Comparison of ENCODE assay signal across 16 mouse cellular contexts in the genomic region with DNA sequence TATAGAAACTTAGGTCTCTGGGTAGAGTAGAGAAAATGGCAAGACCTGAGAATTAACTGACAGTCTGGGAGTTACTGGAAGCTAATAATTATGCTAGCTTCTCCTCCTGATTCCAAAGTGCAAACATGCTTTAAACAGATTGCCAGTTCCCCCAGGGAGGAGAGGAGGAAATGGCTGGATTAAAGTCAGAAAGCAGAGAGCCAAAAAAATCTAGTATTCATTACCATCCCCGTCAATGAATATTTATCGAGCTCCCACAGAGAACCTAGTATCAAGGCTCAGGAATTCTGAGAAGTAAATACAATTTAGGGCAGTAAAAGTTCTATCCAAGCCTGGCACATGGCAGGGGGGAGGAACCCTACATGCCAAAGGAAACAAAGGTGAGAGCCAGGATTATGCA. TPM values are rescaled to one million over a fixed set of nuclear protein-coding genes. Genes with fewer than 3 reads are reported as not detected.
DNase-seq lines count a peak whose midpoint lies in the region; ATAC-seq lines count a peak whose summit lies in the region.
"Had no signal": no experiment of that assay in that cellular context is flagged by ENCODE, and none has a peak within 500 bp of the region (broad histone marks: within the 10 kb centered on the region; RNA-seq: fewer than 3 reads in every experiment).

No protein-coding gene starts in this region.

- H3K4me3 ChIP-seq in kidney, embryonic 16.5 days (ENCODE audit: low read length) = no peak overlapping the region
- H3K4me3 ChIP-seq: heart, embryonic 15.5 days; liver, embryonic 12.5 days; neural tube, embryonic 12.5 days had no signal

- DNase-seq in cerebellum, adult 9-10 months = peak; percentile 1
- no peak for DNase-seq in cerebellum, postnatal 36 days
- peak; percentile 37 for DNase-seq in kidney, adult 11 months
- peak; percentile 24 for DNase-seq in R1 (ENCODE audit: low read depth, low spot score)
- DNase-seq in kidney, postnatal 25 days = peak; percentile 9 to 36
- no peak for DNase-seq in right cerebral cortex, postnatal 14 days
- DNase-seq: adrenal gland, postnatal 25 days; cerebellum, adult 11 months; gastrocnemius, postnatal 36 days had no signal

- no peaks in the 10 kb centered on the region for H3K4me1 ChIP-seq in kidney, embryonic 16.5 days (ENCODE audit: insufficient read depth, low read length)
- H3K4me1 ChIP-seq: heart, embryonic 15.5 days; liver, embryonic 12.5 days; neural tube, embryonic 12.5 days had no signal

- H3K9ac ChIP-seq in kidney, embryonic 16.5 days (replicated peaks; ENCODE audit: low read length) = no peak overlapping the region
- H3K9ac ChIP-seq: heart, embryonic 15.5 days; liver, embryonic 12.5 days; neural tube, embryonic 12.5 days had no signal

- H3K36me3 ChIP-seq in kidney, embryonic 16.5 days (ENCODE audit: insufficient read depth, low read length) = no peaks in the 10 kb centered on the region
- H3K36me3 ChIP-seq: heart, embryonic 15.5 days; liver, embryonic 12.5 days; neural tube, embryonic 12.5 days had no signal

- 20% methylated on average over 2 of the region's 2 CpGs for WGBS in kidney, embryonic 16.5 days

- no peak for ATAC-seq in kidney, embryonic 16.5 days (ENCODE audit: low FRiP score, low TSS enrichment)
- ATAC-seq in granulocyte monocyte progenitor cell, adult 5-6 weeks (replicated peaks; ENCODE audit: poor library complexity, severe bottlenecking) = no peak
- ATAC-seq: liver, embryonic 12.5 days; lung, postnatal 0 days; Patski had no signal

- H3K9me3 ChIP-seq in kidney, embryonic 16.5 days (ENCODE audit: low read length) = no peaks in the 10 kb centered on the region
- H3K9me3 ChIP-seq: heart, embryonic 15.5 days; liver, embryonic 12.5 days; neural tube, embryonic 12.5 days had no signal

- no peak overlapping the region for H3K4me2 ChIP-seq in kidney, embryonic 16.5 days (replicated peaks; ENCODE audit: low read depth, low read length)
- H3K4me2 ChIP-seq: heart, embryonic 15.5 days; liver, embryonic 12.5 days; neural tube, embryonic 12.5 days had no signal

- H3K27me3 ChIP-seq in kidney, embryonic 16.5 days (ENCODE audit: insufficient read depth, low read length) = no peaks in the 10 kb centered on the region
- H3K27me3 ChIP-seq: heart, embryonic 15.5 days; liver, embryonic 12.5 days; neural tube, embryonic 12.5 days; Patski had no signal

- no peak overlapping the region for H3K27ac ChIP-seq in kidney, embryonic 16.5 days (ENCODE audit: low read length)
- H3K27ac ChIP-seq: heart, embryonic 15.5 days; liver, embryonic 12.5 days; neural tube, embryonic 12.5 days had no signal

RNA-seq across cellular contexts. Expression of a gene that starts 29.4 kb away (rescaled TPM):
- 0.10 and 0.14 TPM in 2 replicates for polyA plus RNA-seq in kidney, embryonic 16.5 days (2015; fragmentation: Nextera tagmentation; extraction: Ambion mirVana)
- 0.60 TPM in 1 of 2 replicates, not detected in the other for total RNA-seq in granulocyte monocyte progenitor cell, adult 5-6 weeks (2014; fragmentation: Nextera tagmentation)
- not detected in 2 replicates for total RNA-seq in granulocyte monocyte progenitor cell, adult 5-6 weeks (2017)

Comparison
In these comparisons a context has a peak if more than half of its experiments do, and no peak if none do; other contexts are left out.
1. DNase-seq: peak in cerebellum, adult 9-10 months (single experiment), kidney, adult 11 months (single experiment), R1 (single experiment) and kidney, postnatal 25 days (2 of 2); none in cerebellum, postnatal 36 days (0 of 2) and right cerebral cortex, postnatal 14 days (single experiment).